Mouse (Mus musculus) activated CD4-positive, CD25-positive, alpha-beta regulatory T cell (primary cell): ENCODE data around the gene Lcorl. TPM values are rescaled to one million over a fixed set of nuclear protein-coding genes. Genes with fewer than 3 reads are reported as not detected.

ENCODE experiments used
- polyA plus RNA-seq, 2 experiments: library from polyadenylated mRNA; unstranded; fragments of 100-300 nt; shearing (Covaris generic); gene quantifications; one replicate each; pipeline ENCODE4 v1.2.1; 2017

The Lcorl gene
- polyA plus RNA-seq: 10 to 100 TPM; 15.5 to 18.0 TPM

GRCm38 (mm10) chr5:45857254-45858011 is at the start of gene Lcorl:
Lcorl (minus strand) TSS chr5:45857615.

GRCm38 (mm10) chr5:45669598-45670279 is 187.7 kb downstream of the Lcorl start, which contains the start of gene Ncapg:
Ncapg (plus strand) TSS chr5:45669919.

Other genes starting within 250 kb of the Lcorl start
- under 1 TPM in 1 of 2 experiments, not detected in 1; 0.23 TPM for gene Fam184b, start 218.0 kb downstream of the Lcorl start, polyA plus RNA-seq
- 10 to 100 TPM; 14.0 to 15.5 TPM for gene Ncapg, start 187.7 kb downstream of the Lcorl start, polyA plus RNA-seq